Comparison of ENCODE assay signal across 19 mouse cellular contexts in the genomic region with DNA sequence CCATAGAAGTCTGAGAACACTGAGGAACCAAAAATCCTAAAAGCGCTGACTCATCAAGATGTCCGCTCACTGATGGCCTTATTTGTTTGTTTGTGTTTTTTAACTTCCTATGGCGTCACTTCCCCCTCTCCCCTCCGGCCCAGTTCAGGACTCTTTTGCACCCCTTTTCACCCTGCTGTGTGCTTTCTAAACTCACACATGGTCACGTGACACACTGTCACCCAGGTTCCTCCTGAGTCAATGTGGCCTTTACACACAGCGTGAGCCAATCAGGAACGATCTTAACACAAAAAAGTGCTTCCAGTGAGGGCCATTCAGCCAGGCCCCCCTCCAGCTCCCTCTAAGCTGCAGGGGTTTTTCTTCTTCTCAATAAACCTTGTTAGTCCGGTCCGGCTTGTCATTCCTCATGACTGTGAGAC. TPM values are rescaled to one million over a fixed set of nuclear protein-coding genes. Genes with fewer than 3 reads are reported as not detected.
DNase-seq lines count a peak whose midpoint lies in the region; ATAC-seq and TF ChIP-seq lines count a peak whose summit lies in the region.
"Had no signal": no experiment of that assay in that cellular context is flagged by ENCODE, and none has a peak within 500 bp of the region (broad histone marks: within the 10 kb centered on the region; RNA-seq: fewer than 3 reads in every experiment).

No protein-coding gene starts in this region.

- no peaks in the 10 kb centered on the region for H3K36me3 ChIP-seq in midbrain, embryonic 10.5 days
- H3K36me3 ChIP-seq in midbrain, embryonic 14.5 days (ENCODE audit: control insufficient read depth, insufficient read depth, low read length), result no peaks in the 10 kb centered on the region
- H3K36me3 ChIP-seq: embryonic facial prominence, embryonic 13.5 days; hindbrain, embryonic 15.5 days had no signal

- no peaks in the 10 kb centered on the region; the same call in 1 of the 2 replicates for H3K9me3 ChIP-seq in midbrain, embryonic 10.5 days (replicated peaks)
- no peaks in the 10 kb centered on the region for H3K9me3 ChIP-seq in midbrain, embryonic 14.5 days (ENCODE audit: control insufficient read depth, low read length)
- H3K9me3 ChIP-seq: embryonic facial prominence, embryonic 13.5 days; hindbrain, embryonic 15.5 days; megakaryocyte, embryonic 14.5 days had no signal

- no peak for ATAC-seq in midbrain, embryonic 14.5 days (ENCODE audit: low FRiP score, low TSS enrichment)
- peak; percentile 10; the same call in 1 of the 2 replicates for ATAC-seq in megakaryocyte progenitor cell, adult 5-6 weeks (replicated peaks; ENCODE audit: poor library complexity)
- ATAC-seq: intestine, postnatal 0 days had no signal

- DNase-seq in midbrain, embryonic 10.5 days (ENCODE audit: low spot score), result peak; percentile 16
- no peak for DNase-seq in midbrain, embryonic 14.5 days
- peak; percentile 96 for DNase-seq in ES-CJ7 (ENCODE audit: low read depth, low spot score)
- peak; percentile 44 for DNase-seq in brain, embryonic 14.5 days (ENCODE audit: low read depth)
- DNase-seq in cerebellum, postnatal 36 days, result no peak
- no peak for DNase-seq in right cerebral cortex, postnatal 25 days
- DNase-seq: adrenal gland, adult 8-10 months; cerebellum, adult 8-10 months; gastrocnemius, postnatal 14 days; heart, postnatal 10 days; kidney, postnatal 14 days; layer of hippocampus, adult 9-11 months; spleen, adult 18-20 months; thymus, postnatal 36 days had no signal

- no peaks in the 10 kb centered on the region for H3K27me3 ChIP-seq in midbrain, embryonic 10.5 days (ENCODE audit: low read depth, poor library complexity, severe bottlenecking)
- no peaks in the 10 kb centered on the region for H3K27me3 ChIP-seq in midbrain, embryonic 14.5 days (ENCODE audit: control insufficient read depth, insufficient read depth, low read length)
- H3K27me3 ChIP-seq: embryonic facial prominence, embryonic 13.5 days; hindbrain, embryonic 15.5 days; megakaryocyte, embryonic 14.5 days had no signal

- no peak overlapping the region for H3K4me3 ChIP-seq in midbrain, embryonic 10.5 days
- H3K4me3 ChIP-seq in midbrain, embryonic 14.5 days (replicated peaks; ENCODE audit: low read depth, low read length), result no peak overlapping the region
- H3K4me3 ChIP-seq: embryonic facial prominence, embryonic 13.5 days; hindbrain, embryonic 15.5 days; megakaryocyte, embryonic 14.5 days had no signal

- 59% methylated on average over 9 of the region's 9 CpGs for WGBS in midbrain, embryonic 10.5 days
- 36% methylated on average over 9 of the region's 9 CpGs for whole genome bisulfite sequencing in midbrain, embryonic 14.5 days

- peak overlapping the region; percentile 4; the same call in 1 of the 2 replicates for H3K27ac ChIP-seq in midbrain, embryonic 10.5 days (replicated peaks)
- H3K27ac ChIP-seq in midbrain, embryonic 14.5 days (replicated peaks; ENCODE audit: low read depth, low read length), result no peak overlapping the region
- H3K27ac ChIP-seq: embryonic facial prominence, embryonic 13.5 days; hindbrain, embryonic 15.5 days had no signal

- no peak for TF ChIP-seq CTCF in brain, embryonic 14.5 days (IDR thresholded peaks at IDR 0.05; ENCODE audit: borderline replicate concordance, extremely low read depth, insufficient read depth, insufficient read length)

- peaks cover 6% of the 10 kb centered on the region for H3K4me1 ChIP-seq in midbrain, embryonic 10.5 days
- no peaks in the 10 kb centered on the region for H3K4me1 ChIP-seq in midbrain, embryonic 14.5 days (ENCODE audit: control insufficient read depth, insufficient read depth, low read length)
- H3K4me1 ChIP-seq: hindbrain, embryonic 15.5 days had no signal

- TF ChIP-seq POLR2A in brain, embryonic 14.5 days (IDR thresholded peaks at IDR 0.05; ENCODE audit: borderline replicate concordance, extremely low read depth, insufficient read depth, insufficient read length, poor library complexity, severe bottlenecking), result no peak

- no peak overlapping the region for H3K4me2 ChIP-seq in midbrain, embryonic 14.5 days (ENCODE audit: low read length)
- H3K4me2 ChIP-seq: embryonic facial prominence, embryonic 13.5 days; hindbrain, embryonic 15.5 days had no signal

- no peak overlapping the region for H3K9ac ChIP-seq in midbrain, embryonic 14.5 days (replicated peaks; ENCODE audit: low read length)
- H3K9ac ChIP-seq: embryonic facial prominence, embryonic 13.5 days; hindbrain, embryonic 15.5 days had no signal

RNA-seq across cellular contexts. Expression of a gene that starts 16.9 kb away (rescaled TPM):
- polyA plus RNA-seq in midbrain, embryonic 10.5 days (2016; fragmentation: Nextera tagmentation; extraction: Ambion mirVana), result 3.8 and 4.5 TPM in 2 replicates
- 14.1 and 14.8 TPM in 2 replicates for polyA plus RNA-seq in midbrain, embryonic 14.5 days (2014; fragmentation: Nextera tagmentation; extraction: Ambion mirVana)
- polyA plus RNA-seq in brain, embryonic 14.5 days (2012; rRNA removed), result 11.9 and 21.9 TPM in 2 replicates
- 21.1 and 22.9 TPM in 2 replicates for total RNA-seq in megakaryocyte progenitor cell, adult 5-6 weeks (2015)
- total RNA-seq in megakaryocyte progenitor cell, adult 5-6 weeks (2017), result 5.7 and 9.0 TPM in 2 replicates

Comparison
In these comparisons a context has a peak if more than half of its experiments do, and no peak if none do; other contexts are left out.
1. DNase-seq: peak in midbrain, embryonic 10.5 days (single experiment), ES-CJ7 (single experiment) and brain, embryonic 14.5 days (single experiment); none in midbrain, embryonic 14.5 days (single experiment), cerebellum, postnatal 36 days (0 of 2) and right cerebral cortex, postnatal 25 days (single experiment).